11 mouse cellular contexts compared by ENCODE assay signal in the genomic region with DNA sequence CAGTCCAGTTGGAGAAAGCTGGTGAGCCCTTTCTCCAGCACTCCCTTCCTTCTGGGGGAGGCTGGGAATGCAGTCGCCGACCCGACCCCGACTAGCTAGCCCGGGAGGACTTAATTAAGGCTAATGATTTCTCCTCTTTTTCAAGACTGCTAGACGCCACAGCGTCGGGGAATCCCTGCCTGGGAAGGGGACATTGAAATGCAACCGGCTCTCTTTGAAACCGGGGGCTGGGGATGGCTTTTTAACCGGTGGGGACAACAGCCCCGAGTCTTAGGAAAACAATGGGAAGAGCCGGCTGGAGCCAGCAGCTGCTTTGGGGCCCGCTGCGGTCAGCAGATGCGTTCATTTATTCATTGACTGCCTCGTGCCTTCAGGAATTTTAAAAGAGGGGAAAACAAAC. TPM values are rescaled to one million over a fixed set of nuclear protein-coding genes. Genes with fewer than 3 reads are reported as not detected.
DNase-seq lines count a peak whose midpoint lies in the region; ATAC-seq and TF ChIP-seq lines count a peak whose summit lies in the region.
"Had no signal": no experiment of that assay in that cellular context is flagged by ENCODE, and none has a peak within 500 bp of the region (broad histone marks: within the 10 kb centered on the region; RNA-seq: fewer than 3 reads in every experiment).

No protein-coding gene starts in this region.

- peak overlapping the region; percentile 33 for H3K4me2 ChIP-seq in liver, embryonic 12.5 days
- no peak overlapping the region for H3K4me2 ChIP-seq in liver, postnatal 0 days (ENCODE audit: low read depth, low read length)
- H3K4me2 ChIP-seq in embryonic facial prominence, embryonic 14.5 days (ENCODE audit: low read depth, low read length): peak overlapping the region; percentile 47

- no peaks in the 10 kb centered on the region for H3K4me1 ChIP-seq in liver, embryonic 12.5 days
- H3K4me1 ChIP-seq in liver, postnatal 0 days (ENCODE audit: insufficient read depth): no peaks in the 10 kb centered on the region
- H3K4me1 ChIP-seq in embryonic facial prominence, embryonic 14.5 days (ENCODE audit: control insufficient read depth, insufficient read depth, low read length): no peaks in the 10 kb centered on the region
- H3K4me1 ChIP-seq in limb, embryonic 10.5 days: peaks cover 8% of the 10 kb centered on the region

- peaks cover 47% of the 10 kb centered on the region for H3K27me3 ChIP-seq in liver, embryonic 12.5 days (replicated peaks)
- peaks cover 13% of the 10 kb centered on the region for H3K27me3 ChIP-seq in liver, postnatal 0 days (ENCODE audit: insufficient read depth, low read length)
- peaks cover 29% of the 10 kb centered on the region for H3K27me3 ChIP-seq in embryonic facial prominence, embryonic 14.5 days (replicated peaks; ENCODE audit: control insufficient read depth, insufficient read depth, low read length)
- H3K27me3 ChIP-seq in limb, embryonic 10.5 days (ENCODE audit: low read depth, poor library complexity, severe bottlenecking): peaks cover 60% of the 10 kb centered on the region

- DNase-seq in liver, postnatal 0 days: no peak
- DNase-seq in embryonic facial prominence, embryonic 14.5 days (ENCODE audit: low spot score): no peak
- DNase-seq in limb, embryonic 10.5 days (ENCODE audit: low spot score): no peak
- peak; percentile 77 for DNase-seq in retina, postnatal 1 day
- no peak for DNase-seq in cerebellum, postnatal 14 days
- DNase-seq in left cerebral cortex, adult 9 months (ENCODE audit: low spot score in 2 of 2): no peak
- DNase-seq in layer of hippocampus, adult 11-12 months (ENCODE audit: low spot score): no peak
- DNase-seq: cerebellum, postnatal 25 days; lung, postnatal 14 days; right cerebral cortex, postnatal 14 days had no signal

- H3K9me3 ChIP-seq in liver, embryonic 12.5 days (replicated peaks): 0 out of 2 replicates have a peak, but pooled peaks cover 6% of the 10 kb centered on the region
- no peaks in the 10 kb centered on the region for H3K9me3 ChIP-seq in liver, postnatal 0 days (ENCODE audit: low read length)
- H3K9me3 ChIP-seq in embryonic facial prominence, embryonic 14.5 days (ENCODE audit: control insufficient read depth, low read length): 0 out of 2 replicates have a peak, but pooled peaks cover 2% of the 10 kb centered on the region
- H3K9me3 ChIP-seq in limb, embryonic 10.5 days (replicated peaks): no peaks in the 10 kb centered on the region

- no peak for TF ChIP-seq CTCF in liver, postnatal 0 days (IDR thresholded peaks at IDR 0.05; ENCODE audit: low read depth)

- H3K9ac ChIP-seq in liver, embryonic 12.5 days: no peak overlapping the region
- H3K9ac ChIP-seq in liver, postnatal 0 days (replicated peaks): no peak overlapping the region
- H3K9ac ChIP-seq in embryonic facial prominence, embryonic 14.5 days (ENCODE audit: low read depth, low read length): peak overlapping the region; percentile 40; the same call in 1 of the 2 replicates

- whole genome bisulfite sequencing in liver, embryonic 12.5 days (ENCODE audit: insufficient replicate concordance): 4% methylated on average over 17 of the region's 17 CpGs
- 5% methylated on average over 17 of the region's 17 CpGs for WGBS in liver, postnatal 0 days (ENCODE audit: insufficient replicate concordance)
- WGBS in embryonic facial prominence, embryonic 14.5 days: under 1% methylated on average over 17 of the region's 17 CpGs
- WGBS in limb, embryonic 10.5 days: 1% methylated on average over 17 of the region's 17 CpGs

- no peak overlapping the region for H3K27ac ChIP-seq in liver, embryonic 12.5 days
- H3K27ac ChIP-seq in liver, postnatal 0 days (ENCODE audit: low read depth): no peak overlapping the region
- H3K27ac ChIP-seq in embryonic facial prominence, embryonic 14.5 days (replicated peaks; ENCODE audit: low read depth, low read length): no peak overlapping the region
- H3K27ac ChIP-seq in limb, embryonic 10.5 days: peak overlapping the region; percentile 76

- ATAC-seq in liver, embryonic 12.5 days: no peak
- ATAC-seq in liver, postnatal 0 days: no peak
- no peak for ATAC-seq in embryonic facial prominence, embryonic 14.5 days (ENCODE audit: low read depth)

- H3K4me3 ChIP-seq in liver, embryonic 12.5 days: no peak overlapping the region
- no peak overlapping the region for H3K4me3 ChIP-seq in liver, postnatal 0 days (ENCODE audit: low read depth, low read length)
- H3K4me3 ChIP-seq in embryonic facial prominence, embryonic 14.5 days (ENCODE audit: low read depth, low read length): peak overlapping the region; percentile 24; the same call in 1 of the 2 replicates
- peak overlapping the region; percentile 40 for H3K4me3 ChIP-seq in limb, embryonic 10.5 days

- TF ChIP-seq EP300 in liver, postnatal 0 days (IDR thresholded peaks at IDR 0.05; ENCODE audit: low read depth): no peak

- H3K36me3 ChIP-seq in liver, embryonic 12.5 days: no peaks in the 10 kb centered on the region
- H3K36me3 ChIP-seq in liver, postnatal 0 days (replicated peaks; ENCODE audit: insufficient read depth, low read length): no peaks in the 10 kb centered on the region
- no peaks in the 10 kb centered on the region for H3K36me3 ChIP-seq in embryonic facial prominence, embryonic 14.5 days (ENCODE audit: control insufficient read depth, insufficient read depth, low read length)
- H3K36me3 ChIP-seq in limb, embryonic 10.5 days: no peaks in the 10 kb centered on the region

RNA-seq across cellular contexts. Expression of gene Tbx3, which starts 36.0 kb away (rescaled TPM):
- 9.3 and 10.7 TPM in 2 replicates for polyA plus RNA-seq in liver, embryonic 12.5 days (2016; fragmentation: Nextera tagmentation; extraction: Ambion mirVana)
- 2.8 and 4.2 TPM in 2 replicates for polyA plus RNA-seq in liver, postnatal 0 days (2015; fragmentation: Nextera tagmentation; extraction: Ambion mirVana)
- 22.6 and 31.5 TPM in 2 replicates for polyA plus RNA-seq in embryonic facial prominence, embryonic 14.5 days (2014; fragmentation: Nextera tagmentation; extraction: Ambion mirVana)
- 50.1 and 55.3 TPM in 2 replicates for polyA plus RNA-seq in limb, embryonic 10.5 days (2016; fragmentation: Nextera tagmentation; extraction: Ambion mirVana)

Comparison
In these comparisons a context has a peak if more than half of its experiments do, and no peak if none do; other contexts are left out.
1. H3K4me3 ChIP-seq: peak in embryonic facial prominence, embryonic 14.5 days (single experiment) and limb, embryonic 10.5 days (single experiment); none in liver, embryonic 12.5 days (single experiment) and liver, postnatal 0 days (single experiment).